Mouse (Mus musculus): ENCODE data around the gene Trnau1ap.
"Not testable (repeated sequence)": the region's sequence is repeated elsewhere in the genome, so short reads cannot be mapped to it uniquely, and the experiment has no call there.

Trnau1ap gene

DNA sequence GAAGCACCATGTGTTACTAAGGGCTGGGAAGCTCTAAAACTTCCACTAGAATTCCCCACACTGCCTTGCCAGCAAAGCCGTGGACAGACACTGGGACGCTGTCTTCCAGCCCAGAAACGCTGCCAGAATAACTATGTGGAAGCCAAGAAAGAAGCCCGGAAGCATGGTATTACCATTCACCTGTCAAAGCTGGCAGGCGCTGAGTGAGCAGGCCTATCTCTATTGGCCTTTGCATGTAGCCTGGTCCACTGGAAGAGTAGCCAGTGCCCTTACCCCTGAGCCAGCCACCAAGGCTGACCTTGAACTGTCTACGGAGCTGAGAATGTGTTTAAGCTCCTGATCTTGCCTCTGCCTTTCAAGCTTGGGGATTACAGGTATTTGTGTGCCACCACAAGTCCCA lies 27.9 kb downstream of the Trnau1ap start:
- DNase-seq (ENCODE audit: low spot score in 2 of 2): no peak

DNA sequence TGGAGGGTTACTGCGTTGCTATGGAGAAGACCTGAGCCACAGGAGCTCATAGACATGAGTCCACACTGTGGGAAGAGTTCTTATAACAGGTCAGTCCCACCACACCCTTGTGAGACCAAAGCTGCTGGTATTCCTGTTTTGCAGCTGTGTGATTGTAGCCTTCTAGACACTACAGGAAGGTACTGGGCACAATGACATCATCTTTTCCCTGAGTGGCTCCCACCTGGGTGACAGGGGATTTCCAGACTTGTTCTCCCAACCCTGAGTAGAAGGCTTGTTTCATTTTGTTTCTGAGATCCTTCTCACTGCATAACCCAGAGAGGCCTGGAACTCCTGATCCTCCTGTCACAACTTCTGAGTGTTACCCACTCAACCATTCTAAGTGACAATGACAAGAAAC lies 29.5 kb downstream of the Trnau1ap start:
- no peak for DNase-seq (ENCODE audit: low spot score in 2 of 2)

DNA sequence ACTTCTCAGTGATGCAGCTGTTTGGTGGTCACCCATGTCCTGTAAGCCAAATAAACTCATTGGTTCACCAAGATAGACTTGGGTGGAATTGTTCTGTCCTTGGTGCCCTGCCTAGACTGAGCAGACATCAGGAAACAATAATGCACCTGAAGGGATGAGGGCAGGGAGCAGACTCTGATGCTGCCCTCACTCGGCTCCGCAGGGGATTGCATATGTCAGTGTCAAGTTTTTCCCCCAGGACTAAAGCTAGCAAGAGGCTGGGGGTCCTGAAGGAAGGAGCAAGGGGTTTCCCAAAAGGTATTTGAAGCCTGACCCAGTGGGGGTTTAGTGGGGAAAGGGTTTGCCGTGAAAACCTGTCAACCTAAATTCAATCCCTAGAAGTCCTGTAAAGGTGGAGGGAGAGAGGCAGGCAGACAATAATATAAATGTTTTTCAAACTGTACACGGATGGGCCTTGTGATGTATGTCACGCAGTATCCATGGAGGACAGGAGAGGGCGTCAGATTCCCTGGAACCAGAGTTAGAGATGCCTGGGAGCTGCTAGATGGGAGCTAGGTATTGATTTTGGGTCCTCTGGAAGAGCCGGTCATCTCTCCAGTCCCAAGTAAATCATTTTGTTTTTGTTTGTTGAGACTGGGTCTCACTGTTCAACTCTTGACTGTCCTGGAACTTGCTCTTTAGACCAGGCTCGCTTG lies 33.5 kb downstream of the Trnau1ap start:
- DNase-seq (ENCODE audit: low spot score in 2 of 2): peak in 1 of 2 experiments; percentile 30

- no peak for DNase-seq (ENCODE audit: low spot score in 2 of 2)
Observed at GRCm38 (mm10) chr4:132293682-132294240, 35.6 kb downstream of the Trnau1ap start.

DNA sequence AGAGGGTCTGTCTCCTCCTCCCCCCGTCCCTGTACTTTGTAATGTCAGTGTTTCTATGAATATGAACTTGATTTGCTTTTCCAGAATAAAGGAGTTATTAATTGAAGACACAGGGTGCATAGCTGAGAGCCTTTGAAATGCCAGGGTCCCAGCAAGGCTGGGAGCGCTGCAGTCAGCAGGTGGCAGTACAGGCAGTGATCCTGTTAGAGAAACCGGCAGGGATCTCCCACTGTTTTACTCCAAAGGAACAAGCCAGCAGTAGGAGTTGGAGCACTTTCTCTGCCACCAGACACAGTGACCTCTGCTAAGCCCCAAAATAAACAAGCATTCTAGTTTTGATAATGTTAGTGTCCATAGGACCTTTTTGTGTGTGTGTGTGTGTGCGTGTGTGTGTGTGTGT lies 36.4 kb downstream of the Trnau1ap start:
- peak in 1 of 2 experiments; percentile 32 for DNase-seq (ENCODE audit: low spot score in 2 of 2)

DNA sequence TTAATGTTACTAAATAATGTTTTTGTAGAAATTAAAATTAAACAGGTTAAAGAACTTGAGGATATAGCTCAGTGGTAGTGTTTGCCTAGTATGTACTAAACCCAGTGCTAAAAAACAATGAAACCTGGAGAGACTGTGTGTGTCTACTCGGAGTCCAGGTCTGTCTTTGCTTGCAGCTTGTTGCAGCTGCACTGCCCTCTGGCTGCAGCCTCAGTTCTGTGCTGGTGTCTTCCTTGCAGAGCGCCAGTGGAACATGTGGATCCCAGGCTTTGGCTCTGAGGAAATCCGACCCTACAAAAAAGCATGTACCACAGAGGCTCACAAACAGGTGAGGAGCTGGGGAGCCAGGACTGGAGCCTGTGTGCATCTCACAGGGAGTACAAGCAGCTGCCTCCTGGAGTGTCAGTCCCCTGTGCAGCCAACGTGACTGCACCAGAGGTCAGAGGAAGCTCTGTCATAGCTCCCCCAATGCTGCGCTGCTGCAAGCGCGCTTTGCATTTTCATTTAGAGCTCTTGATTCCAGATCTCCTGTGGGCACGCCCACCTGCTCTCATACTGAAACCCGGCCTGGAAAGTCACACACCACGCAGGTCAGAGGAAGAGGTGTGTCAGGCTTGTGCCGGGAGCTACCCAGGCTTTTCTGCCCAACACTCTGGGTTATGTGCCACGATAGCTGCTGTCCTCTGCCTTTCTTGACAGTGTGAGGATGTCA lies 37.6 kb downstream of the Trnau1ap start:
- no peak for DNase-seq (ENCODE audit: low spot score in 2 of 2)

DNA sequence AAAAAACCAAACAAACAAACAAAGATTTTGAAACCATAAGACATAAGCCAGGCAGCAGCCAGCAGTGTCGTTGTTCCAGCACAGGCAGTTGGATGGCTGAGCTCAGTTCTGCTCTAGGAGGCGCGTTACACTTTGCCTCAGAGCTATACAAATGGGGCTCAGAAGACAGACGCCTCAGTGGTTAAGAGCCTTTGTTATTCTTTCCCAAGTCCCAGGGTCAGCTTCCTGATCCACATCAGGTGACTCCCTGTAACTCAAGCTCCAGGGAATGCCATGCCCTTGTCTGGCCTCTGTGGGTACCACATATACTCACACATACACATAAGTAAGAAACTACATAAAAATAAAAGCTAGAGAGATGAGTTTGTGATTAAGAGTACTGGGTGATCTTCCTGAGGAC lies 38.3 kb downstream of the Trnau1ap start:
- DNase-seq (ENCODE audit: low spot score in 2 of 2): no peak

DNA sequence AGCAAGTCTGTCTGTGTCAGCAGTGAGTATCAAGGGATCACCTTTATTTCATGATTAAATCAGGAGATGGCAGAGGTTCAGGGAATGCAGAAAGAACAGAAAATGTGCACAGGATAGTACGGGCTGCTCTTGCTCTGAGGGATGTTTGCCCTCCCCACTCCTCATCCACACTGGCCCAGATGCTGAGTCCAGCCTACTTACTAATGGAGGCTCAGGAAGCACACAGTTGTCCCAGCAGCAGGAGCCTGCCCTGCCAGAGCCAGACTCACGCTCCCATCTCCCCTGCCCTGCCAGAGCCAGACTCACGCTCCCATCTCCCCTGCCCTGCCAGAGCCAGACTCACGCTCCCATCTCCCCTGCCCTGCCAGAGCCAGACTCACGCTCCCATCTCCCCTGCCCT lies 40.5 kb downstream of the Trnau1ap start:
- not testable (repeated sequence) for DNase-seq (ENCODE audit: low spot score in 2 of 2)

GRCm38 (mm10) chr4:132275949-132276348 lies 53.4 kb downstream of the Trnau1ap start:
- no peak for DNase-seq (ENCODE audit: low spot score in 2 of 2)

DNA sequence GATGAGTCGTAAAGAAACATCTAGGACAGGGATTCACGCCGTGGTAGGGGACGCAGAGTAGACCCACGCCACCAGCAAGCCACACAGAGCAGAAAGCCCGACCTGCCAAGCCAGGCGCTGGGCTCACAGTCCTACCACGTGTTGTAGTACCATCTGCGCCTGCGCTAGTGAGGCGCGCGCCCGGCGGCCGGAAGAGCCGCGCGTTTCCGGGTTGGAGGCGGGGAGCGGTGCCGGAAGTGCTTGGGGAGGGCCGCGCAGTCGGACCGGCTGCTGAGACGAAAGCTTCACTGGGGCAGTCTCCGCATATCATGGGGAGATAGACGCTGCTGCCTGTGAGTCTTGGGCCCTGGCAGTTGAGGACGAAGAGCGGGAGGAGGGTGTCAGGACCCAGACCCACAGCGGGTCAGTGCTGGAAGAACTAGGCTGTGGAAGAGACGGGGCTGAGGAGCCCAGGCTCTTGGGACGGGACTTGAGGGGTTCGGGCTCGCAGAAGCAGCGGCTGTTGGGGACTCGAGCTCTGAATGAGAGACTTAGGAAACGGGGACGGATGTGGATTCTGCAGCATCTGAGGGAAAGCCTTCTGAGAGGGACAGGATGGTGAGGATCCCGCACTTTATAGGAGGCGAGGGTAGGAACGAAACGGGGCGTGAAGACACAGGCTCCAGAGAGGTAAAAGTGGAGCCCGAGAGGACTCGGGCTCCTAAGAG lies 55.0 kb downstream of the Trnau1ap start, which contains the start of gene Taf12:
Gene Taf12, plus strand, starts transcription at position 220 of the 707 bp plus-strand sequence.
- peak; percentile 85 to 94 for DNase-seq (ENCODE audit: low spot score in 2 of 2)

GRCm38 (mm10) chr4:132273166-132273565 lies 56.2 kb downstream of the Trnau1ap start:
- peak in 1 of 2 experiments; percentile 37 for DNase-seq (ENCODE audit: low spot score in 2 of 2)

DNA sequence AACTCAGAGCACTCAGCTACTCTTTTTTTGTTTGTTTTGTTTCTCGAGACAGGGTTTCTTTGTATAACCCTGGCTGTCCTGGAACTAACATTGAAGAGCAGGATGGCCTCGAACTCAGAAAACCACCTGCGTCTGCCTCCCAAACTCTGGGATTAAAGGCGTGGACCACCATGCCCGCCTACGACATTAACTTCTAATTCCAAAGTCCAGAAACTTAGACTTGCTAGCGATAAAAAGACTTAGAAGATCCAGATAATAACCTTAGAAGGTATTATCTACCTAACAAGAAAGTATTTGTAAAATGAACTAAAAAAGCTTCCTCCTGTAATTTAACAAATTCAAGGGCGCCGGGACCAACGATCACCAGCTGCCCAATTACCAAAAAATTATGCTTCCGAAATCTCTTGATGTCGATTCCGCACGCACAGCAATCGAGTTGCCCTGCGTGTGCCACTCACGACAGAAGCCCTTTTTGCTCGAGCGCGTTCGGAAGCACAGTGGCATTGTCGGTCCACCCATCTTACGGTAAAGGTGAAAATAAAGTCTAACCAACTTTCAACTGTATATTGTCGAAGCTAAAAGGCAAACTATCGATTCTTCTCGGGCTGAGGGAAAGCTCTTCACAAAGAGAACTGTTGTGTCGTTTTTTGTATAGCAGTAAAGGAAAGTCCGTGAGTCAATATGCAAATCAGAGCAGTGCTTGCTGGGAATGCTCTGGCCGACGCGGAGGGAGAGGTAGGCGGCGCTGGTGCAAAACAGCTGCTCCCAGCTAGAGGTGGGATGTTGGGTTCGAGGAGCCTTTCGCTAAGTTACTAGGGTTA lies 59.4 kb downstream of the Trnau1ap start:
- DNase-seq (ENCODE audit: low spot score in 2 of 2): peak; percentile 78 to 88

DNA sequence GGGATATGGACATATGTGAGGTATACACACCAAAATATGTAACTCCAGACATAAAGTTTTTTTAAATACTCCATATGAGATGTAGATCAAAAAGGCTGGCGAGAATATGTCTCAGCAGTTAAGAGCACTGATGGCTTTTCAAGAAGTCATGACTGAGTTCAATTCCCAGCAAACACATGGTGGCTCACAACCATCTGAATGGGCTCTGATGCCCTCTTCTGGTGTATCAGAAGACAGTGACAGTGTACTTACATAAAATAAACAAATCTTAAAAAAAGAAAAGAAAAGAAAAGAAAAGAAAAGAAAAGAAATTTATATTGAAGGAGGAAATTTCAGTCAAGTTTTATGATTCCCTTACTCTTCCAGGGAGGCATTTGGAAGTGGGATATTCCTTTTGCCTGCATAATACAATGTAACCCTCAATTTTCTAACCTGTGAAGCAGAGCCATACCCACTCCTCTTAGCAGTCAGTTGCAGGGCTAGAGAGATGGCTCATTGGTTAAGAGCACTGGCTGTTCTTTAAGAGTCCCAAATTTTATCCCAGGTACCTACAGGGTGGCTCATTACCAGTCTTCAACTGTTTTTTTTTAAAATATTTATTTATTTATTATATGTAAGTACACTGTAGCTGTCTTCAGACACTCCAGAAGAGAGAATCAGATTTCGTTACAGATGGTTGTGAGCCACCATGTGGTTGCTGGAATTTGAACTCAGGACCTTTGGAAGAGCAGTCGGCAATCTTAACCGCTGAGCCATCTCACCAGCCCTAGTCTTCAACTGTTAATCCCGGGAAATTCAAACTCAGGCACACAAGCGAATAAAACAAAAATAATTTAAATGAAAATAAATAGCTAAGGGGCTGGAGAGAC lies 60.2 kb downstream of the Trnau1ap start:
- DNase-seq (ENCODE audit: low spot score in 2 of 2): no peak

DNA sequence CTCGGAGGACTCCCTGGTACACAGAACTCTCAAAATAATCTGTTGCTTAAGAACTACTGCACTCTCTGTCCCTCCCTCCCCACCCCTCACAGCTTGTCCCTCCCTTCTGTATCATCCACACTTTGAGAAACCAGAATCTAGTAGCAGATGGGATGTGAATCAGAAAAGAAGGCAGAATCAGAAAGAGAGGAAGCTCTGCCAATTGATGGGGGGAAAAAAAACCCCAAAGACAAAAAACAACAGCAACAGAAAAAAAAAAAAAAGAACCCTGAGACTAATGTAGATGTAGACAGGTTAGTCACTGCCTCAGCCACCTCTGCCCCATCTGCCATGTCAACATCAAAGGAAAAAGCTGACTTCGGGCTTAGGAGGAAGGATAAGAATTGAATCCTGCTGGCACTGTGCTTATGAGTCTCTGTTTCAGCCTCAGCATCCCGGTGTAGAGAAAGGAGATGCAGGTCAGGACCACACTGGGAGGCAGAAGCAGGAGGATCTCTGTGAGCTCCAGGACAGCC lies 62.4 kb downstream of the Trnau1ap start:
- DNase-seq (ENCODE audit: low spot score in 2 of 2): no peak

DNA sequence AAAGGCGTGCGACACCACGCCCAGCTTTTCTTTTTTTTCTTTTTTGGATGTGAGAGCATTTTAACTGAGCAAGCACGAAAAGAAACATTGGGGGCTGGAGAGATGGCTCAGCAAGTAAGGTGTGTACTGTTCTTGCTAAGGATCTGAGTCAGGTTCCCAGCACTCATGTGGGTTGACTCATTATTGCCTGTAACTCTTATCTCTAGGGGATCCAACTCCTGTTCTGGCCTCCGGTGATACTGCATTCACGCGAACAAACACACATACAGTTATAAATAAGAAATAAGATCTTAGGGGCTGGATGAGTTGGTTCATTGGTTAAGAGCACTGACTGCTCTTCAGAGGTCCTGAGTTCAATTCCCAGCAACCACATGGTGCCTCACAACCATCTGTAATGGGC lies 66.0 kb downstream of the Trnau1ap start:
- DNase-seq (ENCODE audit: low spot score in 2 of 2): no peak

GRCm38 (mm10) chr4:132262358-132262616 lies 67.1 kb downstream of the Trnau1ap start:
- no peak for DNase-seq (ENCODE audit: low spot score in 2 of 2)

Data from spleen, postnatal 10 days (tissue).